Mouse (Mus musculus) myocyte (in vitro differentiated cells): ENCODE data around the gene Dusp19.

Experiments
- MAX ChIP-seq: IDR thresholded peaks from one replicate; pipeline ENCODE4 v1.6.1; 2011; ENCODE audit warnings: low read depth, mild to moderate bottlenecking, control low read depth
- MYOD1 ChIP-seq, 3 experiments: IDR thresholded peaks; one replicate each; pipeline ENCODE4 v1.6.1; 2011; ENCODE audit warnings: control low read depth in 2 of 3, low read depth in 2 of 3, mild to moderate bottlenecking in 2 of 3, moderate library complexity in 1 of 3; ENCODE audit not compliant: insufficient read length in 2 of 3, control insufficient read depth in 1 of 3
- POLR2A ChIP-seq: IDR thresholded peaks from one replicate; pipeline ENCODE4 v1.6.1; 2011; ENCODE audit warnings: low read depth, mild to moderate bottlenecking, control low read depth, moderate library complexity; ENCODE audit not compliant: insufficient read length
- POLR2AphosphoS2 ChIP-seq: IDR thresholded peaks from one replicate; pipeline ENCODE4 v1.6.1; 2011; ENCODE audit warnings: low read depth, control low read depth; ENCODE audit not compliant: insufficient read length

DNA sequence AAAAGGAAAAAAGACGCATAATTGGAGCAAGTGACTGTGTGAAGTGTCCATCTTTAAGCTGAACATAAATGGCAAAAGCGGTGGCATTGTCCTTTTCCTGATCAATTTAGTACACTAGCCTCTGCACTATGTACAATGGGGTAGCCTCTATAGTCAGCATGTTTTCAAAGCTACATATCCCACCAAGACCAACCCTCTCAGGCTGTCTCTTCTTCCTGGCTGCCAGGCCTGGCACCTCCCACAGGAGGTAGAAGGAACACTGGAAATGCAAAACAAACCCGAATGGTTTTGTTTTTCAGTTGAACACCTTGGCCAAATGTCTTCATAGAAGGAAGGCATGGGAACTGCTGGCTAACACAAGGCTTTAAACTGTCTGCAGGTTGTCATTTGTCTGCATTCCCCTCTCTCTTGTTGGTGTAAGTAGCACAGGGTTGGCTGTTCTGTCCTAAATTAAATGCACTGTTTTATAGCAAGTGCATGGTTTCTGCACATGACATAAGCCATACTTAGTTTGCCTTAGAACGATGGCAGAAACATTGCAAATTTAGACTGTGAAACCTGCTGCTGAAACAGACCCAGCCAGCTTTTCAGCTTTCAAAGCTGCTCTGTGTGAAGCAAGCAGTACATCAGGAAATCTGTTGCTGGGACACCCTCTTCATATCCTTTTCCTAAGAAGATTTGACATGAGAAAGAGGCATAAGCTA lies 22.5 kb upstream of the Dusp19 start:
- no peak for TF ChIP-seq MAX
- no peak for TF ChIP-seq POLR2A
- TF ChIP-seq MYOD1 (IDR thresholded peaks at IDR 0.05; ENCODE audit: control insufficient read depth in 1 of 3, insufficient read length in 2 of 3, low read depth in 2 of 3) = no peak
- TF ChIP-seq POLR2AphosphoS2 = no peak
